Mouse (Mus musculus) thymus, adult 2 months (tissue): Measurements from ENCODE around the gene Pmepa1.

ENCODE experiments used
- CTCF ChIP-seq: fragments of 200-500 bp; IDR thresholded peaks from 2 replicates; pipeline ENCODE4 v1.5.1; 2012; ENCODE audit warnings: mild to moderate bottlenecking, control low read depth, low read length, moderate library complexity, borderline replicate concordance; ENCODE audit not compliant: control insufficient read depth, poor library complexity, insufficient read depth; ENCODE audit errors: extremely low read depth
- POLR2A ChIP-seq: fragments of 200-500 bp; IDR thresholded peaks from 2 replicates; pipeline ENCODE4 v1.6.1; 2012; ENCODE audit warnings: mild to moderate bottlenecking, low read length, control low read depth, moderate library complexity; ENCODE audit not compliant: control insufficient read depth, poor library complexity, insufficient read depth; ENCODE audit errors: extremely low read depth

DNA sequence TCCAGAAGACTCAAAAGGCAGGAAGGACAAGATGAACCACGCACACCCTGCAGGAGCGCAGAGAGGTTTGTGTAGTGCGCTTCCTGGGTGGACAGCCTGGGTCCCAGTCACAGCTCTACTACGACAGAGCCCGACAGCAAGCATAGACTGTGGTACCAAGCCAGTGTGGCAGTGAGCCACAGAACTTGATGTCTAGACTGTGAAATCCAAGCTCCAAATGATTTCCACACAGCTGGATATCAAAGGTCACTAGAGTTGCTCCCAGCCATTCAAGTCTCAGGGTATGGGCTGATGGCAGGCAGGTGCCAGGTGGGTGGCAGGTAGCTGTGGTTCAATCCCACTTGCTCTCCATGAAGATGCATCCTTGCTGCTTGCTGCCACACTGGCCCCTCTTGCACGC is 45.4 kb upstream of the Pmepa1 start:
- TF ChIP-seq POLR2A = no peak
- no peak for TF ChIP-seq CTCF
